Mouse (Mus musculus): ENCODE results near the gene Rims3.

The Rims3 gene

DNA sequence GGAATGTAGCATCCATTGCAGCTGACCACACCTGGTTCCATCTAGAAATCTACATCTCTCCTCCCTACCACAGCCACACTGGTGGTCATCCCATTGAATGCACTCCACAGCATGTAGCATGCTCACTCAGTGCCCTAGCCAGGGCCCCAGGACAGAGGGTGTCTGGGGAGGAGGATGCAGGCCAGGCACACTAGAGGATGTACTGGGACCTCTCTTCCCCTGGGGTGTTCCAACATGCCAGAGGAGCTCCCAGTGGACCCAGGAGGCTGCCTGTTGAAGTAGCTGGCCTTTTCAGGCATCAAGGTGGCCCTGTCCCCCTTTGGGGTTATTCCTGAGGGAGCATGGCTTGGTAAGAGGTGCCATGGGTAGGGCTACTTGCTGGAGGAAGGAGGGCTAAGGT lies 37.3 kb downstream of the Rims3 start:
- DNase-seq (ENCODE audit: low read depth, low spot score) = no peak

DNA sequence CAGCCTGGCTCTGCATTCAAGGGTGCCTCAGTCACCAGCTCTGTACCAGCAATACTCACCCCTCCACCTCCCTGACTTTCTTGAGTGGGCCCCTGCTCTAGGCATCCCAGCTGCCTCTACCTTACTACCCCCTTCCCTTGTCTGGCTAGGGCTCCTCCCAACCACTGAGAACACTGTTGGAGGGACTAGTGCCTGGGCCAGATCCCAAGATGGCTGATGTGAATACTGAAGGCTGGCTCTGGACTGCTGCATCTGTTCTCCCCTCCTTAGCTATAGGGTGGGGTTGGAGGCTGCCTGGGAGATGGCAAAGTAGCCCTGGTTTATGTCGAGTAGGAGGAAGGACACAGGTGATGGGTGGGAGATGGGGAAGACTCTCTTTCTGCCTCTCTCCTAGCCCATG lies 37.9 kb downstream of the Rims3 start:
- DNase-seq (ENCODE audit: low read depth, low spot score) = no peak

DNA sequence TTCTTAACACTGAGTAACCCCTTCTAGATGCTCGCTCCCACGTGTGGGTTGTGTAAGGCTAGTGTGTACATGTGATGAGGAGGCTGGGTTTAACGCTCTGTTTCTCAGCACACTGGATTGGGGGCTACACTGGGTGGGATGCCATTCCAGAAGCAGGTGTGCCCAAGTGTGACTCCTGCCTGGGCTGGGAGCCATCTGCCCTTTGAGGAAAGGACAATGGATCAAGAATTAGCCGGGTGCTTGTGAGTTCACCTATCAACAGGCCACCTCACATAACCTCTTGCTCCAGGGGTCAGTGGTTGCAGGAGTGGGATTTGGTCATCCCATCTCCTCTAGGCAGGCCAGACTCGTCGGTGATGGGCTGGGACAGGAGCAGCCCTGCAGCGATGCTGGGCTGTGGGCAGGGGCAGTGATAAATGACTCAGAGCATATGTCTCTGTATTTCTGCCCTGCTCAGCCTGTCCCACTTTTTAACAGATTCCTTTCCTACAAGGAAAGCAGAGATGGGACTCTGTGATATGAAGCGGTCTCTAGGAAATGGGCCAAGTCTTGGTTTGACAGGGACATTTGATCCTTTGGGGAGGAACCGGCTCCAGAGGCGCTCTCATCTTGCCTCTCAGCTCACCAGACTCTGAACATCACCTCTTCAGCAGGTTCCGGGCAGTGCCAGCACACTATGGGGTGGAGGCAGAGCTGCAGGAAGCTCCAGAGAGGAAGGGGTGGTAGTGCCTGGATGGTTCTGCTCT lies 39.2 kb downstream of the Rims3 start:
- DNase-seq (ENCODE audit: low read depth, low spot score) = no peak

DNA sequence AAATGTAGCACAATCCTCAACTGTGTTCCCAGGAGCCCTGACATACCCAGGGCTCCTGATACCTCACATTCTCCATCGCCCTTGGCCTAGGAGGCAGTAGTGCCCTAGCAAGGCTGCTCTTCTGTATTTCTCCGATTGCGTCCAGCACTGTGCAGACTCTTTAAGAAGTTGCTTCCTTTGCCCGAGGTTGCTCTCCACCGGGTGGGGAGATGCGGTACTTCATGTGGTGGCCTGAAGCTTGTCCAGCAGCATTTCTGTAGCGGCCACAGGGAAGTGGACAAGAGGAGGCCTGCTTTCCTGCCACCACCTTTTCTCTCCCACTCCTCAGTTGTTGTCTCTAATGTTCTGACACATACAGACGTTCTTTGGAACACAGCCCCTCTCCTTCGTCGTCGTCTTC lies 40.0 kb downstream of the Rims3 start:
- DNase-seq (ENCODE audit: low read depth, low spot score) = no peak

DNA sequence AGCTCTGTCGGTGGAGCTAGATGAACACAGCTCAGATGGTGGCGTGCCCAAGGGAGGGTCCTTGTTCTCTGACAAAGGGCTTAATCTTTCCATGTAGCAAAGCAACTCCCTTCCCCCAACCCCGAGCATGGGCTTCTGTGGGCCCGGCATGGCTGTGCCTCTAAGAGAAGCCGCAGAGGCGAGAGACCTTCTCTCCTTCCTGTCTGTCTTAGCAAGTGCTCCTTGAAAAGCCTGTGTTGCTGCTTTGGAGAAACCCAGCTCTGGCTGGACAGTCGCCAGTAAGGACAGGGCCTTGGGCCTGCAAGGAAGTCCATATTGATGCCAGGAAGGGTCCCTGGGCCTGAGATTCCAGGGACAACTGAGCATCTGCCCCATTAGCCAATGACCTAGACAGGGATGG lies 40.6 kb downstream of the Rims3 start:
- no peak for DNase-seq (ENCODE audit: low read depth, low spot score)

DNA sequence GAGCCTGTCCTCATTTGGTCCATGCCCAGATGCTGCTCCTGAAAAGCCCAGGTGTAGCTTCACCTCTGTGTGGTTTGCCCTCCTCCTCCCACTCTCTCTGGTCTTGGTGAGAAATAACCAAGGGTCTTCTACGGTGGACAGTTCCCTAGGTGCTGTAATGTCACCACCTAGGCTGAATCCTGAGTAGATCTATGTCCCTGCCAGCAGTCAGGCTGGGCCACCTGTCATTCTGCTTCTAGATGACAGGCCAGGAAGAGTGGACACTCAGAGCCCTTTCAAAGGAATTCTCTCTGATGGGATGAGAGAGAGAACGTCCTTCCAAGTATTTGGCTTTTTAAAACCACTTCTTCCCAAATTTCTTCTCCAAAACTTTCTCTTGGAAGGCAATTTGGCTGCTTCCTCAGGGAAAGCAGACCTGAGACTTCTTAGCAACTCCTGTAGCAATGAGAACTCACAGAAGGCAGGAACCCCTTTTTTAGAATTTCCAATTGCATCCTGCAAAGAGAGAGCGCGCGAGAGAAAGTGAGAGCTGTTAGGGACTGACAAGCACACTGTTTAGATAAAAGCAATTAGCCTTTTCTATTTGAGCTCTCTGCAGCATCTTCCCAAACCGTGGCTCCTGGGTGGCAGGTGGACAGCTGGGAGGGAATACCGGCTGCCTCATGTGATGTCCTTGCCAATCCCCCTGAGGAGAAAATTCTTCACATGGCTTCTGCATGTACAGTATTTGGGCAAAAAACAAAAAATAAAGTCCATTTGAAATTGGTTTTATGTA lies 41.4 kb downstream of the Rims3 start:
- no peak for DNase-seq (ENCODE audit: low read depth, low spot score)

DNA sequence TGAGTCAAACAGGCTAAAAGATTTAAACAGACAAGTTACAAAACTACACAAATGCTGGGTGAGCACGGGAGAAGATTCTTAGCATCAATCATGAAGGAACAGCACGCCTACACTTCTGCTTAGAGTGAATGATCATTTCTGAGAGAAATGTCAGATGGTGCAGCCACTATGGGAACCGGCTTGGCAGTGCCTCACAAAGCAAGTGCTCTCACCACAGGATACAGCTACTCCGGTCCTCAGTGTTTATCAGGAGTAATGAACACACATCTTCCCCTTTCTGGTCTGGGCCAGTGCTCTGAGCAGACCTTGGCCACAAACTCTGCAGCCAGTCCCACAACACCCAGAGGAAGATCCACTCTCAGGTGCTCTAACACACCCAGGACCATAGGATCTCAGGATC lies 49.9 kb downstream of the Rims3 start:
- no peak for DNase-seq (ENCODE audit: low read depth, low spot score)

DNA sequence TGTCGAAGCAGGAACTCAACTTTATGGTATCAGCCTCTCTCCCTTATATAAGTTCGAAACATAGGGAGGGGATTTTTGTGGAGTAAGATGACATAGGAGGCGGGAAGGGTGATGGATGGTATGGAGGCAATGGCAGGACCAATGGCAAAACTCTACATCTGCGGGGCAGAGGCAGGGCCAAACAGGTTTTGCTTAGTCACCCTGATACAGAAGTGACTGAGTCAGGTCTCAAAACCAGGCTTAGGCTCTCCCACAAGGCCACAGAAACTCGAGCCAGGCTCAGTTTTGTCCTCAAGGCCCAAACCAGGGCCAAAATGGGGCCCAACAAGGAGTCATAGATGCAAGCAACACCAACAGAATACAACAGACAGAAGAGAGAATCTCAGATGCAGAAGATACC lies 51.0 kb downstream of the Rims3 start:
- DNase-seq (ENCODE audit: low read depth, low spot score) = no peak

DNA sequence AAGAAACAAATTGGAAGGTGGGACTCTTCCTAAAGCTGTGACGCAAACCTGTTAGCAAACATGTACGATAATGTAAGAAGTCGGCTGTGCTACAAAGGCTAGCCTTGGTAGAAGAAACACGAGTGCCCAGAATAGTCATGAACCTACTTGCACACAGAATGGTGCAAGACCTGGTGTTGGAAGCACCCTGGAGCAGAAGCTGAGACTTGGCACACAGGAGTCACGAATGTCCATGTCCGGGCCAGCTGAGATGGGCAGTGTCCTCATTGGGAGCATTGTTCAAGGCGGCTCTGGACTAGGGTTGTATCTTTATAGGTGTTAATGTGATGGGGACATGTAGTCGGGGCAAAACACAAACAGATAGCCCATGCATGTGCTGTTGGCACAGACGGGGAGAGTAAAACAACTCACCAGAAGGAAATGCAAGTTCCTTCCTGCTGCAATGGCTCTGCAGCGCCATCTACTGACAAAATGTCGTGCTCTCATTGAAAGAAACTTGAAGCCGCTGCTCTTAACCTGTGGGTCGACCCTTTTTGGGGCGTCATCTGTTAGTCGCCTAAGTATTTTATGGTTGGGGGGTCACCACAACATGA lies 55.0 kb downstream of the Rims3 start:
- DNase-seq (ENCODE audit: low read depth, low spot score) = no peak

DNA sequence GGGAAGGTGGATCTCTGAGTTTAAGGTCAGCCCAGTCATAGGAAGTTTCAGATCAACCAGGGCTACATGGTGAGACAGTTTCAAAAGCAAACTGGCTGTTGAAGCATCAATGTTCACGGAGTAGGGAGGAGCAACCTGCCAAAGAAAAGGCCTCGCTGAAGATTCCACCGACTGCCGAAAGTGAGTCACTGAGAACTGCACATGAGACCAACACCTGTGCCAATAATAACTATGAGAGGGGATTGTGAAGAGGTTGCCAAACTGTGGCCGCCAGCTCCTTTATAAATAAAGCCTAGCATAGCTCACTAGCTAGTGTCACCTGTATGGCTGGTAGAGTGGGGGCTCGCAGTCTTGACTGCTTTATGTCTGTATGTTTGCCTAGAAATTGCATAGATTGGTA lies 56.5 kb downstream of the Rims3 start:
- no peak for DNase-seq (ENCODE audit: low read depth, low spot score)

DNA sequence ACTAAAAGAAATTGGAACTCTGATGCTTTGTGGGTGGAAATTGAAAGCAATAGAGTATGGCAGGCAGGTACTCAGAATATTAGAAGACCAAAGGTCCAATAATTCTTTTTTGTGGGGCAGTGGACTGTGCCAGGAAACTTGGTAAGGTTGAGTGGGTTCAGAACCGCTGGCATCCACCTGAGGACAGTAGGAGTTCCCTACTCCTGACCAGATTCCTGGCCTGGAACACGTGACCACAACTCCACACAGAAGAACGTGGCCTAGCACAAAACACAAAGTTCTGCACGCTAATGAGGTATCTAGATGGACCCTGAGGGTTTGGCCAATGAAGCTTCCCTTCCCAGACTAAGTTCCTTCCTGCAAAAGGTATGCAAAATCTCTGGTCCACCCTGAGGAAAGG lies 58.2 kb downstream of the Rims3 start:
- DNase-seq (ENCODE audit: low read depth, low spot score) = no peak

DNA sequence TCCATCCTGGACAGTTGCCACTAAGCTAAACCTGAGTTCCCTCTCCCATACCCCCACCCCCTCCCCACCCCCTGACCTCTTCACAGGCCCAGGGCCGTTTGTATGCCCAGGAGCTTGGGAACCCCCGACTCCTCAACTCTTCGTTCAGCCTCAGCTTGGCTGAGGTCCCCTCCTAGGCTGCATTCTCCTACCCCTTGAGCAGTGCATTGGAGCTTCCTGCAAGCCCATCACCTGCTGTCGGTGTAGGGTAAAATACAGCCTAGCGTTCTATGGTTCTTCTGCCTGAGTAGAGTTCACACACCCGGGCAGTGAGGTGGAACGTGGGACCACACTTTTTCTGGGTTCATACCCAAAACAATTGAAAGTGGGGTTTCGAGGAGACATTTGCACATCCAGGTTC lies 58.8 kb downstream of the Rims3 start:
- no peak for DNase-seq (ENCODE audit: low read depth, low spot score)

DNA sequence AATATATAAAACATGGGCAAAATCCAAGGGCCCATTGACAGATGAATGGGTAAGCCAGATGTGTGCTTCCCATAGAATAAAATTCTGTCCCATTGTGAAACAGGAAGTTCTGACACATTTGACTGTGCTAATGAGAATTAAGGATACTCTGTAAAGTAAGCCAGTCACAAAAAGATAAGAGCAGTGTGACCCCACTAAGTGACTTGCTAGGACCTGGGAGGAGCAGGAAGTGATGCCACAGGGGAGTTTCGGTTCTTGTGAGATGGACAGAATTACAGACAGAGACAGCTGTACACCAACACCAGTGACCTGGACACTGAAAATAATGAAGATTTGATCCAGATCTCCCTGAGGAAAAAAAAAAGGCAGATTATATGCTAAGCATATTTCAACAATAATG lies 59.2 kb downstream of the Rims3 start:
- no peak for DNase-seq (ENCODE audit: low read depth, low spot score)

DNA sequence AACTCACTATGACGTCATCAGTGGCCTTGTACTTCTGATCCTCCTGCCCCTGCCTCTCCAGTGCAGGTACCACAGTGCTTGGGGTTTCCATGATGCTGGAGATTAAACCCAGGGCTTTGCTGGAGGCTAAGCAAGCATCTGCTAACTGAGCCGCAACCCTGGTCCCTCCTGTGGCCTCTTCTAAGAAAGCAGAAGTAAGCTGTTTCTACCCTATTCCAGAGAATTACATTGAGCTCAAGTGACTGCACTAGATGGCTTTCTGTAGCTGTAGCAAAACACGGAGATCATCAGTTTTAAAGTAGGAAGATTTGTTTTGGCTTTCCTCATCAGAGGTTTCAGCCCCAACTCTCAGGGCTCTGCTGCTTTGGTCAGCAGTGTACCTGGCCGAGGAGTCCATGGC lies 59.9 kb downstream of the Rims3 start:
- DNase-seq (ENCODE audit: low read depth, low spot score) = no peak

DNA sequence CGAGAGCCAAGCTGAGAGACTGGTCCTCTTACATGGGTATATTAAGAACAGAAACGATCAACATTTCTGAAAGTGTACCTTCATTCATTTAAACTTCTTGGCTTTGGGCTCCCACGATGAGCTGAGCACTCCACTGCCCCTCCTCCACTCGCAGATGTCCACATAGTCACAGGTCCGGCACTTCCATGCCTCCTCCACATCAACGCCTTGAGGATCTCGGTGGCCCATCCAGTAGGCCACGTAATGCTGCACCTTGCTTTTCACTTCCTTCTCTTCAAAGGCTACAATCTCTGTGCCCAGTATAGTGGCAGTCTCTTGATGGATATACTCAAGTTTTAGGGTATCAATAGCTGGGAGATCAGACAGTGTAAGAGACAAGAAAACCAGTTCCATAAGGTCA lies 66.8 kb downstream of the Rims3 start:
- DNase-seq (ENCODE audit: low read depth, low spot score) = no peak

DNA sequence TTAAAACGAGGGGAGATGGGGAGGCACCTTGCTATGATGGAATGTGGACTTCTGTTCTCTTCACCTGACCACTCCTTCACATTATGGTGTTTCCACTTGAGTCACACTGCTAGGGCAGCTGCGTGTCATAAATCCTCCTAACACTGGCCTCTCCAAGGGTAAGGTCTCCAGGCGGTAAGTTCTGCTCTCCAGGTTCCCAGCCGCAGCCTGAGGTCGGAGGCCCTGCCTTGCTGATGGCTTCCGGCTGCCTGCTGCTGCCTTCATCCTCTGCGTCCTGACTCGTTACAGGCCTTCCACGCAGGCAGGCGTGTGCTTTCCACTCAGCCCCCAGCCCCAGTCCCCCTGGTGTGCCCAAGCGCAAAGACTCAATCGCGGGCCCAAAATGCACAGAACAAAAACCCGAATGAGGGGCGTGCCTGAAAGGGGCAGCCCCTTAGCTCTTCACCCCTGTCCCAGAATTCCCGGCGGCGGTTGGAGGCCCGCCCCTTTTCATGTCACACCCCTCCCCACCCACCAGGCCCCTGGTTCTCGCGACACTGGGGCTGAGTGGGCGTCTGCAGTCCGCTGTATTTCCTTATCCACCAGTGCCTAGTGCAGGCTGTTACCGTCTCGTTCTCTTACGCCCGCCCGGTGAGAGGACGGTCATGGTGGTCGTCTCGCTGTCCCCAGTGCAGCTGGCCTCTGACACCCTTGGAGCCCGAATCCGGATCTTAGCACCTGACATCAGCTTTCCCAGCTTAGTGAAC lies 70.1 kb downstream of the Rims3 start, which contains the start of gene Exo5:
Exo5 (minus strand) TSS at position 464 of the 746 bp plus-strand sequence.
- DNase-seq (ENCODE audit: low read depth, low spot score) = peak; percentile 79

DNA sequence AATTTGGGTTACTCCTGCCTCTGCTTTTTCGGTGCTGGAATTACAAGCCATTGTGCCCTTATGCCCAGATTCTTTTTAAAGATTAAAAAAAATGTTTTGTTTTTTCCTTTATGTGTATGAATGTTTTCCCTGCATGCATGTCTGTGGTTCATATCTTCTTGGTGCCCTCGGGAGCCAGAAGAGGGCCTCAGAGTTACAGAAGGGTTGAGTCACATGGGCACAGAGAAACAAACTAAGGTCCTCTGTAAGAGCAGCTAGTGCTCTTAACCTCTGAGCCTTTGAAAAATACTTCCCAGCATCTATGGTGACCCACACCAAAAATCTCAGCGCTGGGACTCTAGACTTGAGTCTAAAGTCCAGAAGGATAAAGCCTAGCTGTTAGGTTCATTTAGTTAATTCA lies 70.8 kb downstream of the Rims3 start:
- no peak for DNase-seq (ENCODE audit: low read depth, low spot score)

DNA sequence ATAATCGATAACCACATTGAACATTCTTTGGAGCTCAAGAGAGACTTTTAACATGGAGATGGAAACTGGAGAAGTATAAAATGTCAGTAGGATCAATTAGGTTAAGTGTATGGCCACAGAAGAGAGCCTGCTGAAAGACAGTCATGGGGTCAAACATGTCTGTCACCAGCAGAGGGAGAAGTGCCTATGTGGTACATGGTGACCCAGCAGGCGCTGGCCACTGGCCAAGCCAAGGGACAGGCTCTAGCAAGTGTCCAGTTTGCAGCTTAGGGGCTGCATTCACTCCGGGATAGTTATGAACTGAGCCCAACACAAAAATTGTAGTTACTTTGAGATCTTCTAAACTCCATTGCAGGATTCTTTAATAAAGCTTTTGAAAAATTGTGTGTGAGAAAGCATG lies 74.1 kb downstream of the Rims3 start:
- no peak for DNase-seq (ENCODE audit: low read depth, low spot score)

DNA sequence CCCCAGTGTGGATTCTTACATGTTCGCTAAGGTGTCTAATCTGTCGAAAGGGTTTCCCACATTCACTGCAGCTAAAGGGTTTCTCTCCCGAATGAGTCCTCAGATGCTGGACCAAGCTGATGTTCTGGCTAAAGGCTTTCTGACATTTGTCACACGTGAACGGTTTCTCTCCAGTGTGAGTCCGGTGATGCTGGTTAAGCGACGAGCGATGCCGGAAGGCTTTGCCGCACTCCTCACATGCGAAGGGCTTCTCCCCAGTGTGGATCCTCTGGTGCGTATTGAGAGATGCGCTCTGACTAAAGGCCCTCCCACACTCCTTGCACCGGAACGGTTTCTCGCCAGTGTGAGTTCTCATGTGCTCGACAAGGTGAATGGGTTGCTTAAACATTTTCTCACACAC lies 76.1 kb downstream of the Rims3 start:
- no peak for DNase-seq (ENCODE audit: low read depth, low spot score)

DNA sequence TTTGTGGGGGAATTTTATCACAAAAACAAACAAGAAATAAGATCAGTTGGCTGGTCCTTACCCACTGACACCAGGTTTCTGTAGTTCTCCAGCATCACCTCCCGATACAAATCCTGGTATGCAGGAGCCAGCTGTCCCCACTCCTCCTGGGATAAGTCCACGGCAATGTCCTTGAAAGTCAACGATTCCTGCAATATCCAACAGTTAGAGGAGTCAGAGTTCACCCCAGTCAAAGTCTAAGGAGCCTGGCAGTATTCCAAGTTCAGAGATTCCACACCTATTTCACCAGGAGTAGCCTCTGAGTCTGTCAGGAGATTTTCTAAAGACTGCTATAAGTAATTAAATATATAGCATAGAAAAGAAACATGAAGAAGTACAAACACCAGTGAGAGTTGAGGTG lies 80.4 kb downstream of the Rims3 start:
- DNase-seq (ENCODE audit: low read depth, low spot score) = no peak
